Mouse (Mus musculus): ENCODE measurements around the gene Ddx24. TPM values are rescaled to one million over a fixed set of nuclear protein-coding genes. Genes with fewer than 3 reads are reported as not detected.

Ddx24 gene
- total and polyA plus RNA-seq, 3 experiments, result 76.2 to 125 (median 83.0) TPM

- dilution Hi-C loops (cut with MboI; ENCODE audit: extremely low pct_ligation_motif_present, extremely low pct_unique_long_range_greater_than_20kb, low sequenced_read_pairs), result no loop called here
- TF ChIP-seq ETS1 (conservative IDR thresholded peaks at IDR 0.05; ENCODE audit: low read depth, low read length) (no peak), EP300 (IDR thresholded peaks at IDR 0.05; ENCODE audit: low read length) (no peak), GABPA (IDR thresholded peaks at IDR 0.05; ENCODE audit: insufficient replicate concordance, low read depth, low read length) (no peak), NELFE (IDR thresholded peaks at IDR 0.05; ENCODE audit: low read depth, low read length) (no peak), TBP (conservative IDR thresholded peaks at IDR 0.05; ENCODE audit: low read depth, low read length) (no peak), MEF2A (IDR thresholded peaks at IDR 0.05; ENCODE audit: borderline replicate concordance, low read depth, low read length) (no peak; the same call in 1 of the 2 replicates), UBTF (IDR thresholded peaks at IDR 0.05; ENCODE audit: low read depth, low read length) (peak; percentile 74; the same call in 1 of the 2 replicates), MAZ (IDR thresholded peaks at IDR 0.05; ENCODE audit: low read depth, low read length) (no peak), CHD2 (IDR thresholded peaks at IDR 0.05; ENCODE audit: low read length) (peak; percentile 91), JUND (conservative IDR thresholded peaks at IDR 0.05; ENCODE audit: low read depth, low read length) (no peak), ZKSCAN1 (IDR thresholded peaks at IDR 0.05; ENCODE audit: borderline replicate concordance, low read depth, low read length) (no peak), RCOR1 (conservative IDR thresholded peaks at IDR 0.05; ENCODE audit: low read depth, low read length) (no peak), CHD1 (IDR thresholded peaks at IDR 0.05; ENCODE audit: low read depth, low read length) (no peak), MXI1 (IDR thresholded peaks at IDR 0.05; ENCODE audit: low read depth, low read length) (peak; percentile 36; the same call in 1 of the 2 replicates), HCFC1 (IDR thresholded peaks at IDR 0.05; ENCODE audit: low read depth, low read length) (peak; percentile 67), JUN (IDR thresholded peaks at IDR 0.05; ENCODE audit: insufficient read depth, low read depth, low read length) (no peak), E2F4 (IDR thresholded peaks at IDR 0.05; ENCODE audit: insufficient replicate concordance, low read depth, low read length) (no peak), NRF1 (IDR thresholded peaks at IDR 0.05; ENCODE audit: low read depth, low read length) (no peak), IRF4 (IDR thresholded peaks at IDR 0.05; ENCODE audit: low read depth, low read length) (peak; percentile 60), PAX5 (IDR thresholded peaks at IDR 0.05; ENCODE audit: low read length) (no peak), KAT2A (IDR thresholded peaks at IDR 0.05; ENCODE audit: insufficient replicate concordance, low read length) (no peak), SIN3A (IDR thresholded peaks at IDR 0.05; ENCODE audit: low read length) (peak; percentile 93), RAD21 (IDR thresholded peaks at IDR 0.05; ENCODE audit: low read depth, low read length) (no peak), POLR2AphosphoS2 (IDR thresholded peaks at IDR 0.05; ENCODE audit: low read depth, low read length) (no peak), MAFK (IDR thresholded peaks at IDR 0.05; ENCODE audit: insufficient replicate concordance, low read length) (no peak), POLR2A (IDR thresholded peaks at IDR 0.05; ENCODE audit: low read depth, low read length) (peak; percentile 54; the same call in 1 of the 2 replicates), SMC3 (IDR thresholded peaks at IDR 0.05; ENCODE audit: low read depth, low read length) (no peak), ELF1 (IDR thresholded peaks at IDR 0.05; ENCODE audit: low read depth, low read length) (peak; percentile 48), ZMIZ1 (IDR thresholded peaks at IDR 0.05; ENCODE audit: low read depth, low read length) (peak; percentile 69; the same call in 1 of the 2 replicates), ZNF384 (IDR thresholded peaks at IDR 0.05; ENCODE audit: low read depth, low read length) (no peak), BHLHE40 (IDR thresholded peaks at IDR 0.05; ENCODE audit: low read depth, low read length) (no peak), USF1 (IDR thresholded peaks at IDR 0.05; ENCODE audit: low read depth, low read length) (no peak), USF2 (conservative IDR thresholded peaks at IDR 0.05; ENCODE audit: low read depth, low read length) (no peak), CTCF (conservative IDR thresholded peaks at IDR 0.05 in 1 of 2, IDR thresholded peaks at IDR 0.05 in 1 of 2; ENCODE audit: low read depth in 2 of 2, low read length in 2 of 2) (no peak), TCF12 (IDR thresholded peaks at IDR 0.05; ENCODE audit: low read depth, low read length) (peak; percentile 48; the same call in 1 of the 2 replicates), MAX (IDR thresholded peaks at IDR 0.05; ENCODE audit: low read length) (peak; percentile 74; the same call in 1 of the 2 replicates), ZC3H11A (IDR thresholded peaks at IDR 0.05; ENCODE audit: low read depth, low read length) (no peak), MYC (IDR thresholded peaks at IDR 0.05; ENCODE audit: low read depth, low read length) (no peak)
- H3K79me2 ChIP-seq (replicated peaks; ENCODE audit: control insufficient read depth, extremely low read depth, insufficient read depth, poor library complexity, severe bottlenecking), result no peaks in the 10 kb centered on the region; the same call in 1 of the 2 replicates
Observed at GRCm38 (mm10) chr12:103388505-103389347, 36.9 kb downstream of the Ddx24 start, which contains the start of gene Otub2. Otub2 (plus strand) TSS chr12:103388682.

More at GRCm38 (mm10) chr12:103388505-103389347, 36.9 kb downstream of the Ddx24 start, which contains the start of gene Otub2:
- H3K9me3 ChIP-seq (replicated peaks; ENCODE audit: low read length), result no peaks in the 10 kb centered on the region
- peak within 1 kb of the TSS; percentile 80 to 92 (median 84) for H3K4me3 ChIP-seq (replicated peaks in 1 of 3; ENCODE audit: low read depth in 2 of 3, low read length in 2 of 3, poor library complexity in 1 of 3)
- peaks cover 0 to 15% of the 10 kb centered on the region in 2 experiments for H3K36me3 ChIP-seq (replicated peaks in 1 of 2; ENCODE audit: control insufficient read depth in 1 of 2, insufficient read depth in 1 of 2, low read length in 1 of 2)
- peak within 1 kb of the TSS; percentile 71 for H3K9ac ChIP-seq (ENCODE audit: insufficient read depth, low read depth)
- H3K4me1 ChIP-seq (ENCODE audit: control insufficient read depth in 1 of 2, insufficient read depth in 2 of 2), result peaks cover 8 to 16% of the 10 kb centered on the region in 2 experiments; a peak in 3 of 4 replicates
- in situ Hi-C loops (cut with MboI; ENCODE audit: low pct_ligation_motif_present, low pct_unique_long_range_greater_than_20kb, low sequenced_read_pairs), result no loop called here
- no peaks in the 10 kb centered on the region for H3K27me3 ChIP-seq (replicated peaks)
- H3K4me2 ChIP-seq (ENCODE audit: insufficient read depth, low read depth, poor library complexity, severe bottlenecking), result peak within 1 kb of the TSS; percentile 82
- DNase-seq (ENCODE audit: extremely low read depth), result peak; percentile 95
- H3K27ac ChIP-seq (ENCODE audit: insufficient read depth, low read depth), result no peak within 1 kb of the TSS
